Mouse (Mus musculus): ENCODE data around the gene Sfta2.

DNA sequence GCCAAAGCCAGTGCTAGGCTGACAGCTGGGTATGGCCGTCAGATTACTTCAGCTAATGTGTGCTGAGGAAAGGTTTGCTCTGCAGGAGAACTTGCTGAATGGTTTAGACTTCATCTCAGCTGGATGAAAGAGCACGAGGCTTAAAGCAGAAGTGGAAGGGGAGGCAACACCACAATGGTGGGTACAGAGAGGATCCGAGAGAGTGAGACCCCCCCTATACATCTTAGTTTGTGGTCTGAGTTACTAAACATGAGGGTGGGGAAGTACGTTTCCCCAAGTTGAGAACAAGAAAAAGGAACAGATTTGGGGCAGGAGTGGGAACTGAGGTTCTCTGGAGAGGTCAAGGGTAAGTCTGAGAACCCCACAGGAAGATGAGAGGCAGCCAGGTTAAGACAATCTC, 91.0 kb downstream of the Sfta2 start:
- no peak for TF ChIP-seq CTCF (IDR thresholded peaks at IDR 0.05)
- TF ChIP-seq EP300 (IDR thresholded peaks at IDR 0.05): no peak
